Mouse (Mus musculus) CH12.LX (cell line): ENCODE results near the gene Camkk1. TPM values are rescaled to one million over a fixed set of nuclear protein-coding genes. Genes with fewer than 3 reads are reported as not detected.

Experiments
- DNase-seq: peaks from one replicate; pipeline ENCODE4 v3.0.0-alpha.2; 2013; ENCODE audit errors: extremely low read depth
- H3K27ac ChIP-seq: 2 replicates; pipeline ENCODE4 v1.5.1; 2012; ENCODE audit warnings: low read depth, mild to moderate bottlenecking, control low read depth, moderate library complexity; ENCODE audit not compliant: insufficient read depth
- H3K27me3 ChIP-seq: replicated peaks from 2 replicates; pipeline ENCODE3; 2012; ENCODE audit warnings: inconsistent platforms
- H3K36me3 ChIP-seq, 2 experiments: replicated peaks in 1 of 2; 2 replicates each; pipeline versions ENCODE3 to v1.6.1; 2012; ENCODE audit warnings: inconsistent platforms in 1 of 2, low read length in 1 of 2, mild to moderate bottlenecking in 1 of 2, mixed read lengths in 1 of 2, moderate library complexity in 1 of 2; ENCODE audit not compliant: control insufficient read depth in 1 of 2, insufficient read depth in 1 of 2
- H3K4me1 ChIP-seq, 2 experiments: 2 replicates each; pipeline ENCODE4 v1.6.1; 2012; ENCODE audit warnings: inconsistent platforms in 1 of 2, moderate library complexity in 1 of 2; ENCODE audit not compliant: insufficient read depth in 2 of 2, control insufficient read depth in 1 of 2
- H3K4me2 ChIP-seq: 2 replicates; pipeline ENCODE4 v1.6.1; 2012; ENCODE audit warnings: low read depth, mild to moderate bottlenecking, control low read depth; ENCODE audit not compliant: poor library complexity, insufficient read depth, severe bottlenecking
- H3K4me3 ChIP-seq, 3 experiments: fragments of 150-350 bp in 1 of 3; sonication (generic) in 1 of 3; replicated peaks in 1 of 3; 2 replicates each; pipeline versions ENCODE3 to v1.5.1; 2011 to 2012; ENCODE audit warnings: low read depth in 2 of 3, low read length in 2 of 3, mild to moderate bottlenecking in 2 of 3, moderate library complexity in 2 of 3, control low read depth in 1 of 3, improper control_type of control experiment in 1 of 3, inconsistent platforms in 1 of 3, mixed read lengths in 1 of 3; ENCODE audit not compliant: poor library complexity in 1 of 3
- H3K79me2 ChIP-seq: replicated peaks from 2 replicates; pipeline ENCODE4 v1.6.1; 2012; ENCODE audit warnings: mild to moderate bottlenecking, moderate library complexity; ENCODE audit not compliant: control insufficient read depth, poor library complexity, insufficient read depth, severe bottlenecking; ENCODE audit errors: extremely low read depth
- H3K9ac ChIP-seq: 2 replicates; pipeline ENCODE4 v1.6.1; 2012; ENCODE audit warnings: low read depth, mild to moderate bottlenecking, control low read depth, moderate library complexity; ENCODE audit not compliant: insufficient read depth
- H3K9me3 ChIP-seq: replicated peaks from 2 replicates; pipeline ENCODE3; 2012; ENCODE audit warnings: low read length, inconsistent platforms, mixed read lengths
- CHD1 ChIP-seq: IDR thresholded peaks from 2 replicates; pipeline ENCODE4 v1.6.1; 2012; ENCODE audit warnings: low read depth, low read length, improper control_type of control experiment, inconsistent platforms
- CHD2 ChIP-seq: IDR thresholded peaks from 2 replicates; pipeline ENCODE4 v1.6.1; 2011; ENCODE audit warnings: low read length, improper control_type of control experiment
- CTCF ChIP-seq, 2 experiments: IDR thresholded peaks in 1 of 2; conservative IDR thresholded peaks in 1 of 2; 2 replicates each; pipeline ENCODE4 v1.5.1; 2011 to 2012; ENCODE audit warnings: low read depth in 2 of 2, low read length in 2 of 2, improper control_type of control experiment in 1 of 2, inconsistent platforms in 1 of 2, mild to moderate bottlenecking in 1 of 2, moderate library complexity in 1 of 2
- E2F4 ChIP-seq: IDR thresholded peaks from 2 replicates; pipeline ENCODE4 v1.6.1; 2011; ENCODE audit warnings: low read depth, low read length, improper control_type of control experiment; ENCODE audit not compliant: insufficient replicate concordance
- ELF1 ChIP-seq: IDR thresholded peaks from 2 replicates; pipeline ENCODE4 v1.6.1; 2014; ENCODE audit warnings: low read depth, mild to moderate bottlenecking, inconsistent platforms, low read length, improper control_type of control experiment
- ETS1 ChIP-seq: conservative IDR thresholded peaks from 2 replicates; pipeline ENCODE4 v1.6.1; 2012; ENCODE audit warnings: low read depth, mild to moderate bottlenecking, inconsistent platforms, low read length, improper control_type of control experiment, moderate library complexity
- HCFC1 ChIP-seq: IDR thresholded peaks from 2 replicates; pipeline ENCODE4 v1.6.1; 2012; ENCODE audit warnings: low read depth, mild to moderate bottlenecking, inconsistent platforms, low read length, improper control_type of control experiment
- JUN ChIP-seq: IDR thresholded peaks from 2 replicates; pipeline ENCODE4 v1.6.1; 2011; ENCODE audit warnings: low read depth, mild to moderate bottlenecking, low read length, improper control_type of control experiment, moderate library complexity; ENCODE audit not compliant: insufficient read depth
- KAT2A ChIP-seq: IDR thresholded peaks from 2 replicates; pipeline ENCODE4 v1.6.1; 2012; ENCODE audit warnings: low read length, improper control_type of control experiment, inconsistent platforms; ENCODE audit not compliant: insufficient replicate concordance
- MAX ChIP-seq: IDR thresholded peaks from 2 replicates; pipeline ENCODE4 v1.6.1; 2011; ENCODE audit warnings: low read length, improper control_type of control experiment
- MXI1 ChIP-seq: IDR thresholded peaks from 2 replicates; pipeline ENCODE4 v1.6.1; 2011; ENCODE audit warnings: mild to moderate bottlenecking, low read depth, low read length, improper control_type of control experiment
- POLR2A ChIP-seq: IDR thresholded peaks from 2 replicates; pipeline ENCODE4 v1.6.1; 2011; ENCODE audit warnings: low read depth, mild to moderate bottlenecking, improper control_type of control experiment, low read length
- POLR2AphosphoS2 ChIP-seq: IDR thresholded peaks from 2 replicates; pipeline ENCODE4 v1.6.1; 2011; ENCODE audit warnings: low read depth, low read length, improper control_type of control experiment
- RAD21 ChIP-seq: IDR thresholded peaks from 2 replicates; pipeline ENCODE4 v1.6.1; 2011; ENCODE audit warnings: low read depth, mild to moderate bottlenecking, low read length, improper control_type of control experiment, moderate library complexity
- SMC3 ChIP-seq: IDR thresholded peaks from 2 replicates; pipeline ENCODE4 v1.6.1; 2011; ENCODE audit warnings: low read depth, low read length, improper control_type of control experiment
- TBP ChIP-seq: conservative IDR thresholded peaks from 2 replicates; pipeline ENCODE4 v1.6.1; 2011; ENCODE audit warnings: low read depth, low read length, improper control_type of control experiment
- TCF12 ChIP-seq: IDR thresholded peaks from 2 replicates; pipeline ENCODE4 v1.6.1; 2014; ENCODE audit warnings: low read depth, mild to moderate bottlenecking, inconsistent platforms, low read length, improper control_type of control experiment
- UBTF ChIP-seq: IDR thresholded peaks from 2 replicates; pipeline ENCODE4 v1.6.1; 2012; ENCODE audit warnings: low read depth, mild to moderate bottlenecking, inconsistent platforms, low read length, improper control_type of control experiment, moderate library complexity
- USF2 ChIP-seq: conservative IDR thresholded peaks from 2 replicates; pipeline ENCODE4 v1.6.1; 2011; ENCODE audit warnings: low read depth, low read length, improper control_type of control experiment
- ZMIZ1 ChIP-seq: IDR thresholded peaks from 2 replicates; pipeline ENCODE4 v1.6.1; 2012; ENCODE audit warnings: low read depth, mild to moderate bottlenecking, inconsistent platforms, low read length, improper control_type of control experiment
- dilution Hi-C: fragments of 300-500 bp; cut with MboI; formaldehyde crosslinking; loops from 2 replicates; pipeline ENCODE4 v1.14.3; 2020; ENCODE audit warnings: low sequenced_read_pairs; ENCODE audit not compliant: extremely low pct_unique_long_range_greater_than_20kb, extremely low pct_ligation_motif_present
- in situ Hi-C: fragments of 300-500 bp; cut with MboI; formaldehyde crosslinking; loops from 3 replicates; pipeline ENCODE4 v1.14.3; 2019; ENCODE audit warnings: low sequenced_read_pairs, low pct_ligation_motif_present, low pct_unique_long_range_greater_than_20kb, mixed read lengths
- polyA plus RNA-seq: library from polyadenylated mRNA; unstranded; fragments of >175 nt; gene quantifications from 2 replicates; pipeline ENCODE4 v1.2.1, GENCODE M21; 2012; ENCODE audit warnings: low read depth; ENCODE audit not compliant: insufficient read length
- total RNA-seq, 2 experiments: library from RNA; depleted of rRNA; stranded (reverse); fragments of 300-350 nt in 1 of 2; fragments of >200 nt in 1 of 2; gene quantifications; 2 replicates each; pipeline ENCODE4 v1.2.3; 2012 to 2014

Camkk1 gene
- total and polyA plus RNA-seq, 3 experiments = 5.0 to 9.1 (median 5.1) TPM

- no peak for TF ChIP-seq ETS1
- TF ChIP-seq E2F4 = no peak
- no peak for TF ChIP-seq CHD2
- no peak for TF ChIP-seq ZMIZ1
- no peak for TF ChIP-seq ELF1
- no peak for TF ChIP-seq HCFC1
- Histone ChIP-seq H3K27me3 (no peaks in the 10 kb centered on the region), H3K9ac (no peak overlapping the region), H3K27ac (no peak overlapping the region), H3K4me2 (no peak overlapping the region), H3K4me3 (no peak overlapping the region), H3K36me3 (peaks cover 42 to 77% of the 10 kb centered on the region in 2 experiments), H3K79me2 (no peaks in the 10 kb centered on the region), H3K9me3 (no peaks in the 10 kb centered on the region), H3K4me1 (no peaks in the 10 kb centered on the region)
- dilution Hi-C loops = no loop called here
- DNase-seq = no peak
- in situ Hi-C loops = no loop called here
These were observed 40.8 kb downstream of the Camkk1 start for GRCm38 (mm10) chr11:73059630-73060029.

- Histone ChIP-seq H3K79me2 (no peaks in the 10 kb centered on the region), H3K4me1 (no peaks in the 10 kb centered on the region)
- TF ChIP-seq ZMIZ1 (no peak), JUN (no peak), CHD1 (no peak), USF2 (no peak), ETS1 (no peak), POLR2AphosphoS2 (no peak), MXI1 (no peak), MAX (no peak), CHD2 (no peak), CTCF (conservative IDR thresholded peaks at IDR 0.05 in 1 of 2, IDR thresholded peaks at IDR 0.05 in 1 of 2; ENCODE audit: low read depth in 2 of 2, low read length in 2 of 2) (no peak), RAD21 (no peak), TBP (no peak), SMC3 (no peak), UBTF (no peak), KAT2A (no peak), TCF12 (no peak), HCFC1 (no peak), POLR2A (no peak)
- TF ChIP-seq, all 38 proteins: peak for 0
- no peak for DNase-seq
- H3K27me3 ChIP-seq = no peaks in the 10 kb centered on the region
- dilution Hi-C loops (no loop called here), in situ Hi-C loops (no loop called here)
- H3K27ac ChIP-seq = no peak overlapping the region
- no peaks in the 10 kb centered on the region for H3K9me3 ChIP-seq
- H3K9ac ChIP-seq = no peak overlapping the region
- peaks cover 38 to 69% of the 10 kb centered on the region in 2 experiments for H3K36me3 ChIP-seq
- H3K4me2 ChIP-seq = no peak overlapping the region
- no peak overlapping the region for H3K4me3 ChIP-seq
These were observed 42.6 kb downstream of the Camkk1 start for GRCm38 (mm10) chr11:73061413-73061812.
